Mouse (Mus musculus): ENCODE measurements around the gene Gm49661. TPM values are rescaled to one million over a fixed set of nuclear protein-coding genes. Genes with fewer than 3 reads are reported as not detected.
A peak's percentile ranks its signal among the peaks of the same experiment; 100 is the strongest.

The Gm49661 gene
- total and polyA plus RNA-seq, 2 experiments from 2014 or later, result not detected

GRCm38 (mm10) chr8:84986379-84986945, 17.2 kb upstream of the Gm49661 start:
- no peak for TF ChIP-seq CTCF (IDR thresholded peaks at IDR 0.05)

GRCm38 (mm10) chr8:84985684-84986378, 16.6 kb upstream of the Gm49661 start:
- peak overlapping the region; percentile 94 for H3K4me2 ChIP-seq (ENCODE audit: low read depth, low read length, poor library complexity, severe bottlenecking)
- H3K9me3 ChIP-seq (ENCODE audit: low read length), result no peaks in the 10 kb centered on the region
- no peak for TF ChIP-seq CTCF (IDR thresholded peaks at IDR 0.05)
- H3K36me3 ChIP-seq (ENCODE audit: insufficient read depth, low read length), result no peaks in the 10 kb centered on the region
- H3K9ac ChIP-seq (replicated peaks; ENCODE audit: low read length, poor library complexity, severe bottlenecking), result peak overlapping the region; percentile 68
- under 1% methylated on average over 52 of the region's 53 CpGs for WGBS
- ATAC-seq (ENCODE audit: low FRiP score) (peak; percentile 70), DNase-seq (ENCODE audit: low spot score) (peak; percentile 87)
- peak overlapping the region; percentile 73 for H3K27ac ChIP-seq (ENCODE audit: low read depth, low read length)
- H3K4me3 ChIP-seq (ENCODE audit: low read depth, low read length), result peak overlapping the region; percentile 46
- H3K27me3 ChIP-seq (ENCODE audit: insufficient read depth, low read length), result no peaks in the 10 kb centered on the region
- H3K4me1 ChIP-seq (ENCODE audit: insufficient read depth, low read length), result peaks cover 8% of the 10 kb centered on the region

More at GRCm38 (mm10) chr8:84986379-84986945, 17.2 kb upstream of the Gm49661 start:
- ATAC-seq (ENCODE audit: low FRiP score) (no peak), DNase-seq (ENCODE audit: low spot score) (no peak)
- Histone ChIP-seq H3K27me3 (ENCODE audit: insufficient read depth, low read length) (no peaks in the 10 kb centered on the region), H3K9me3 (ENCODE audit: low read length) (no peaks in the 10 kb centered on the region), H3K36me3 (ENCODE audit: insufficient read depth, low read length) (no peaks in the 10 kb centered on the region), H3K27ac (ENCODE audit: low read depth, low read length) (peak overlapping the region; percentile 73), H3K4me3 (ENCODE audit: low read depth, low read length) (peak overlapping the region; percentile 46), H3K9ac (replicated peaks; ENCODE audit: low read length, poor library complexity, severe bottlenecking) (peak overlapping the region; percentile 68; the same call in 1 of the 2 replicates), H3K4me1 (ENCODE audit: insufficient read depth, low read length) (peaks cover 10% of the 10 kb centered on the region), H3K4me2 (ENCODE audit: low read depth, low read length, poor library complexity, severe bottlenecking) (peak overlapping the region; percentile 94)
- 32% methylated on average over 8 of the region's 8 CpGs for WGBS

- Histone ChIP-seq H3K36me3 (ENCODE audit: insufficient read depth, low read length) (no peaks in the 10 kb centered on the region), H3K4me1 (ENCODE audit: insufficient read depth, low read length) (peaks cover 8% of the 10 kb centered on the region), H3K4me3 (ENCODE audit: low read depth, low read length) (peak overlapping the region; percentile 46), H3K4me2 (ENCODE audit: low read depth, low read length, poor library complexity, severe bottlenecking) (peak overlapping the region; percentile 94), H3K9ac (replicated peaks; ENCODE audit: low read length, poor library complexity, severe bottlenecking) (peak overlapping the region; percentile 68), H3K27ac (ENCODE audit: low read depth, low read length) (peak overlapping the region; percentile 73), H3K9me3 (ENCODE audit: low read length) (no peaks in the 10 kb centered on the region), H3K27me3 (ENCODE audit: insufficient read depth, low read length) (no peaks in the 10 kb centered on the region)
- no peak for TF ChIP-seq CTCF (IDR thresholded peaks at IDR 0.05)
- ATAC-seq (ENCODE audit: low FRiP score) (no peak), DNase-seq (ENCODE audit: low spot score) (no peak)
- WGBS, result under 1% methylated on average over 23 of the region's 23 CpGs
Observed at GRCm38 (mm10) chr8:84985049-84985683, 15.9 kb upstream of the Gm49661 start.

GRCm38 (mm10) chr8:84984294-84985048, 15.2 kb upstream of the Gm49661 start:
- no peak overlapping the region for H3K27ac ChIP-seq (ENCODE audit: low read depth, low read length)
- no peaks in the 10 kb centered on the region for H3K27me3 ChIP-seq (ENCODE audit: insufficient read depth, low read length)
- H3K9ac ChIP-seq (replicated peaks; ENCODE audit: low read length, poor library complexity, severe bottlenecking), result no peak overlapping the region; the same call in 1 of the 2 replicates
- DNase-seq (ENCODE audit: low spot score), result no peak
- WGBS, result 18% methylated on average over 16 of the region's 16 CpGs
- H3K9me3 ChIP-seq (ENCODE audit: low read length), result no peaks in the 10 kb centered on the region
- H3K4me3 ChIP-seq (ENCODE audit: low read depth, low read length), result peak overlapping the region; percentile 46; the same call in 1 of the 2 replicates
- ATAC-seq (ENCODE audit: low FRiP score), result no peak
- TF ChIP-seq CTCF (IDR thresholded peaks at IDR 0.05), result no peak
- H3K36me3 ChIP-seq (ENCODE audit: insufficient read depth, low read length), result no peaks in the 10 kb centered on the region
- peaks cover 12% of the 10 kb centered on the region for H3K4me1 ChIP-seq (ENCODE audit: insufficient read depth, low read length)
- peak overlapping the region; percentile 94 for H3K4me2 ChIP-seq (ENCODE audit: low read depth, low read length, poor library complexity, severe bottlenecking)

GRCm38 (mm10) chr8:84982499-84983011, 13.3 kb upstream of the Gm49661 start:
- Histone ChIP-seq H3K9ac (replicated peaks; ENCODE audit: low read length, poor library complexity, severe bottlenecking) (no peak overlapping the region), H3K4me1 (ENCODE audit: insufficient read depth, low read length) (peaks cover 21% of the 10 kb centered on the region), H3K9me3 (ENCODE audit: low read length) (no peaks in the 10 kb centered on the region), H3K36me3 (ENCODE audit: insufficient read depth, low read length) (no peaks in the 10 kb centered on the region), H3K27me3 (ENCODE audit: insufficient read depth, low read length) (no peaks in the 10 kb centered on the region), H3K4me2 (ENCODE audit: low read depth, low read length, poor library complexity, severe bottlenecking) (no peak overlapping the region), H3K27ac (ENCODE audit: low read depth, low read length) (no peak overlapping the region), H3K4me3 (ENCODE audit: low read depth, low read length) (no peak overlapping the region)
- no peak for TF ChIP-seq CTCF (IDR thresholded peaks at IDR 0.05)
- WGBS, result 80% methylated on average over 3 of the region's 3 CpGs
- no peak for ATAC-seq (ENCODE audit: low FRiP score)
- no peak for DNase-seq (ENCODE audit: low spot score)
